Mouse (Mus musculus): Measurements from ENCODE around the gene Emilin1.
A peak's percentile ranks its signal among the peaks of the same experiment; 100 is the strongest.

Gene Emilin1

GRCm38 (mm10) chr5:30917348-30917747 lies 4.1 kb downstream of the Emilin1 start:
- no peak for TF ChIP-seq GATA4 (IDR thresholded peaks at IDR 0.05; ENCODE audit: insufficient replicate concordance, low read length)

GRCm38 (mm10) chr5:30917891-30918670 lies 4.9 kb downstream of the Emilin1 start:
- TF ChIP-seq GATA4 (IDR thresholded peaks at IDR 0.05; ENCODE audit: insufficient replicate concordance, low read length), result no peak

GRCm38 (mm10) chr5:30918691-30919090 lies 5.5 kb downstream of the Emilin1 start:
- no peak for TF ChIP-seq GATA4 (IDR thresholded peaks at IDR 0.05; ENCODE audit: insufficient replicate concordance, low read length)

- no peak for TF ChIP-seq GATA4 (IDR thresholded peaks at IDR 0.05; ENCODE audit: insufficient replicate concordance, low read length)
Observed at GRCm38 (mm10) chr5:30919831-30920614, 6.8 kb downstream of the Emilin1 start.

GRCm38 (mm10) chr5:30920621-30921020 lies 7.4 kb downstream of the Emilin1 start:
- no peak for TF ChIP-seq GATA4 (IDR thresholded peaks at IDR 0.05; ENCODE audit: insufficient replicate concordance, low read length)

GRCm38 (mm10) chr5:30921256-30922033 lies 8.2 kb downstream of the Emilin1 start, which contains the start of gene Khk:
Khk (plus strand) TSS chr5:30921431.
- peak; percentile 71; the same call in 1 of the 2 replicates for TF ChIP-seq GATA4 (IDR thresholded peaks at IDR 0.05; ENCODE audit: insufficient replicate concordance, low read length)

GRCm38 (mm10) chr5:30922581-30923041 lies 9.4 kb downstream of the Emilin1 start:
- peak; percentile 40; the same call in 1 of the 2 replicates for TF ChIP-seq GATA4 (IDR thresholded peaks at IDR 0.05; ENCODE audit: insufficient replicate concordance, low read length)

- no peak for TF ChIP-seq GATA4 (IDR thresholded peaks at IDR 0.05; ENCODE audit: insufficient replicate concordance, low read length)
Observed at GRCm38 (mm10) chr5:30923119-30923518, 9.9 kb downstream of the Emilin1 start.

- no peak for TF ChIP-seq GATA4 (IDR thresholded peaks at IDR 0.05; ENCODE audit: insufficient replicate concordance, low read length)
Observed at GRCm38 (mm10) chr5:30924614-30925013, 11.4 kb downstream of the Emilin1 start.

GRCm38 (mm10) chr5:30925217-30925616 lies 12.0 kb downstream of the Emilin1 start:
- TF ChIP-seq GATA4 (IDR thresholded peaks at IDR 0.05; ENCODE audit: insufficient replicate concordance, low read length), result peak; percentile 63; the same call in 1 of the 2 replicates

- no peak for TF ChIP-seq GATA4 (IDR thresholded peaks at IDR 0.05; ENCODE audit: insufficient replicate concordance, low read length)
Observed at GRCm38 (mm10) chr5:30926073-30926472, 12.9 kb downstream of the Emilin1 start.

- TF ChIP-seq GATA4 (IDR thresholded peaks at IDR 0.05; ENCODE audit: insufficient replicate concordance, low read length), result no peak
Observed at GRCm38 (mm10) chr5:30927945-30928529, 14.8 kb downstream of the Emilin1 start.

GRCm38 (mm10) chr5:30930121-30930520 lies 16.9 kb downstream of the Emilin1 start:
- no peak for TF ChIP-seq GATA4 (IDR thresholded peaks at IDR 0.05; ENCODE audit: insufficient replicate concordance, low read length)

- no peak for TF ChIP-seq GATA4 (IDR thresholded peaks at IDR 0.05; ENCODE audit: insufficient replicate concordance, low read length)
Observed at GRCm38 (mm10) chr5:30930846-30931245, 17.6 kb downstream of the Emilin1 start.

- TF ChIP-seq GATA4 (IDR thresholded peaks at IDR 0.05; ENCODE audit: insufficient replicate concordance, low read length), result no peak
Observed at GRCm38 (mm10) chr5:30931378-30931777, 18.2 kb downstream of the Emilin1 start.

Data from liver, adult (tissue).